Mouse (Mus musculus): ENCODE results near the gene Efl1.

GRCm38 (mm10) chr7:82773884-82774283 lies 125.5 kb downstream of the Efl1 start:
- TF ChIP-seq GATA1 (IDR thresholded peaks at IDR 0.05; ENCODE audit: low read depth, low read length) (no peak), CTCF (IDR thresholded peaks at IDR 0.05 in 2 of 3, conservative IDR thresholded peaks at IDR 0.05 in 1 of 3; ENCODE audit: control insufficient read depth in 1 of 3, insufficient read depth in 1 of 3, low read depth in 2 of 3, low read length in 3 of 3, poor library complexity in 1 of 3, severe bottlenecking in 1 of 3) (no peak), ELF1 (IDR thresholded peaks at IDR 0.05; ENCODE audit: low read depth, low read length) (no peak)

All from MEL (cell line).